Mouse (Mus musculus) CD8-positive naive resting alpha-beta T cell, adult 57 days (primary cell): ENCODE measurements around the gene Pkd1. TPM values are rescaled to one million over a fixed set of nuclear protein-coding genes. Genes with fewer than 3 reads are reported as not detected.

Experiments used
- total RNA-seq: library from RNA; stranded (reverse); gene quantifications from one replicate; pipeline ENCODE4 v1.2.4, GENCODE M21; 2023

The Pkd1 gene
- 74.3 TPM for total RNA-seq

GRCm38 (mm10) chr17:24549618-24550415, at the start of gene Pkd1:
Gene Pkd1 (plus strand): TSS chr17:24549834.

GRCm38 (mm10) chr17:24527723-24528559, 21.7 kb upstream of the Pkd1 start, which contains the start of gene Traf7:
Gene Traf7 (minus strand): TSS chr17:24527938.

GRCm38 (mm10) chr17:24534160-24534718, 15.4 kb upstream of the Pkd1 start, which contains the start of gene Rab26:
Gene Rab26 (minus strand): TSS chr17:24534210.

GRCm38 (mm10) chr17:24632167-24632812, 82.7 kb downstream of the Pkd1 start, which contains the start of the genes Tsc2 and Nthl1:
Gene Tsc2 (minus strand): TSS chr17:24632630.
Gene Nthl1 (plus strand): TSS chr17:24632680.

Other genes with a start within 250 kb of the Pkd1 start
- gene Abca17, start 198.8 kb upstream of the Pkd1 start, total RNA-seq: 0.12 TPM
- 49.1 TPM for gene Abca3, start 197.9 kb upstream of the Pkd1 start, total RNA-seq
- gene Rnps1, start 135.3 kb upstream of the Pkd1 start, total RNA-seq: 150 TPM
- 14.9 TPM for gene Eci1, start 123.2 kb upstream of the Pkd1 start, total RNA-seq
- gene Dnase1l2, start 106.7 kb upstream of the Pkd1 start, total RNA-seq: 4.8 TPM
- gene E4f1, start 79.5 kb upstream of the Pkd1 start, total RNA-seq: 73.9 TPM
- 14.1 TPM for gene Pgp, start 79.4 kb upstream of the Pkd1 start, total RNA-seq
- 0.80 TPM for gene Bricd5, start 76.0 kb upstream of the Pkd1 start, total RNA-seq
- 23.8 TPM for gene Mlst8, start 70.8 kb upstream of the Pkd1 start, total RNA-seq
- gene Caskin1, start 61.2 kb upstream of the Pkd1 start, total RNA-seq: not detected
- gene Traf7, start 21.9 kb upstream of the Pkd1 start, total RNA-seq: 183 TPM
- gene Rab26, start 15.6 kb upstream of the Pkd1 start, total RNA-seq: 2.7 TPM
- 70.5 TPM for gene Tsc2, start 82.8 kb downstream of the Pkd1 start, total RNA-seq
- gene Nthl1, start 82.8 kb downstream of the Pkd1 start, total RNA-seq: 4.3 TPM
- gene Slc9a3r2, start 100.5 kb downstream of the Pkd1 start, total RNA-seq: not detected
- not detected for gene Npw, start 108.6 kb downstream of the Pkd1 start, total RNA-seq
- gene Zfp598, start 119.9 kb downstream of the Pkd1 start, total RNA-seq: 62.1 TPM
- gene Syngr3, start 140.1 kb downstream of the Pkd1 start, total RNA-seq: not detected
- 12.7 TPM for gene Gfer, start 146.3 kb downstream of the Pkd1 start, total RNA-seq
- 2.0 TPM for gene Noxo1, start 146.4 kb downstream of the Pkd1 start, total RNA-seq
- 26.6 TPM for gene Tbl3, start 157.8 kb downstream of the Pkd1 start, total RNA-seq
- gene Rnf151, start 168.2 kb downstream of the Pkd1 start, total RNA-seq: not detected
- gene Rps2, start 168.3 kb downstream of the Pkd1 start, total RNA-seq: 1,667 TPM
- 68.1 TPM for gene Ndufb10, start 174.6 kb downstream of the Pkd1 start, total RNA-seq
- gene Rpl3l, start 178.0 kb downstream of the Pkd1 start, total RNA-seq: not detected
- gene Msrb1, start 186.8 kb downstream of the Pkd1 start, total RNA-seq: 32.5 TPM
- not detected for gene Hs3st6, start 203.2 kb downstream of the Pkd1 start, total RNA-seq